Mouse (Mus musculus) C2C12 (cell line): Measurements from ENCODE around the gene Ap1s3. TPM values are rescaled to one million over a fixed set of nuclear protein-coding genes. Genes with fewer than 3 reads are reported as not detected.
A peak's percentile ranks its signal among the peaks of the same experiment; 100 is the strongest.

Experiments used
- H3K27me3 ChIP-seq: one replicate; pipeline ENCODE4 v1.6.1; 2011; ENCODE audit not compliant: control insufficient read depth, insufficient read depth, insufficient read length
- H3K36me3 ChIP-seq: one replicate; pipeline ENCODE4 v1.6.1; 2011; ENCODE audit not compliant: control insufficient read depth, insufficient read depth
- H3K4me3 ChIP-seq: one replicate; pipeline ENCODE4 v1.5.1; 2011; ENCODE audit warnings: mild to moderate bottlenecking, control low read depth; ENCODE audit not compliant: poor library complexity, insufficient read depth, severe bottlenecking
- H3K79me2 ChIP-seq: one replicate; pipeline ENCODE4 v1.6.1; 2011; ENCODE audit not compliant: control insufficient read depth, insufficient read depth
- H3K79me3 ChIP-seq: one replicate; pipeline ENCODE4 v1.6.1; 2011; ENCODE audit warnings: low read depth, control low read depth
- H3ac ChIP-seq: one replicate; pipeline ENCODE3; 2011; ENCODE audit warnings: low read depth; ENCODE audit not compliant: control insufficient read depth, insufficient read length
- CEBPB ChIP-seq: IDR thresholded peaks from one replicate; pipeline ENCODE4 v1.6.1; 2011; ENCODE audit warnings: low read depth, mild to moderate bottlenecking, control low read depth, moderate library complexity
- CTCF ChIP-seq: IDR thresholded peaks from one replicate; pipeline ENCODE4 v1.5.1; 2011; ENCODE audit not compliant: control insufficient read depth, insufficient read depth, insufficient read length
- FOSL1 ChIP-seq: IDR thresholded peaks from one replicate; pipeline ENCODE4 v1.8.0; 2011; ENCODE audit warnings: mild to moderate bottlenecking, low read length; ENCODE audit not compliant: poor library complexity, insufficient read depth, severe bottlenecking
- MAX ChIP-seq: IDR thresholded peaks from one replicate; pipeline ENCODE4 v1.6.1; 2011; ENCODE audit warnings: mild to moderate bottlenecking, control low read depth
- MYOD1 ChIP-seq: IDR thresholded peaks from one replicate; pipeline ENCODE4 v1.6.1; 2011; ENCODE audit warnings: low read depth; ENCODE audit not compliant: control insufficient read depth, insufficient read length
- MYOG ChIP-seq: IDR thresholded peaks from one replicate; pipeline ENCODE4 v1.6.1; 2011; ENCODE audit not compliant: control insufficient read depth, insufficient read length; ENCODE audit errors: extremely low read depth
- USF1 ChIP-seq: IDR thresholded peaks from one replicate; pipeline ENCODE4 v1.6.1; 2011; ENCODE audit warnings: low read depth, mild to moderate bottlenecking, control low read depth, moderate library complexity
- polyA plus RNA-seq: library from polyadenylated mRNA; unstranded; fragments of >200 nt; fragmentation: generic; extraction: Trizol; gene quantifications from one replicate; pipeline ENCODE4 v1.2.1, GENCODE M21; 2012; ENCODE audit warnings: missing spikeins

The Ap1s3 gene
- polyA plus RNA-seq, 1 experiment, result 1.4 TPM

GRCm38 (mm10) chr1:79697382-79697781 is 25.6 kb upstream of the Ap1s3 start:
- Histone ChIP-seq H3K79me3 (no peaks in the 10 kb centered on the region), H3K27me3 (no peaks in the 10 kb centered on the region), H3ac (peak overlapping the region; percentile 32), H3K4me3 (no peak overlapping the region), H3K36me3 (peaks cover 6% of the 10 kb centered on the region), H3K79me2 (no peaks in the 10 kb centered on the region)
- TF ChIP-seq MYOG (no peak), MYOD1 (peak; percentile 33)

GRCm38 (mm10) chr1:79696933-79697332 is 25.2 kb upstream of the Ap1s3 start:
- H3K27me3 ChIP-seq, result no peaks in the 10 kb centered on the region
- no peaks in the 10 kb centered on the region for H3K79me2 ChIP-seq
- no peaks in the 10 kb centered on the region for H3K79me3 ChIP-seq
- H3K4me3 ChIP-seq, result no peak overlapping the region
- H3ac ChIP-seq, result no peak overlapping the region
- peaks cover 6% of the 10 kb centered on the region for H3K36me3 ChIP-seq
- no peak for TF ChIP-seq MAX
- no peak for TF ChIP-seq MYOG
- no peak for TF ChIP-seq USF1
- no peak for TF ChIP-seq CEBPB
- no peak for TF ChIP-seq CTCF

GRCm38 (mm10) chr1:79692482-79692881 is 20.7 kb upstream of the Ap1s3 start:
- Histone ChIP-seq H3K36me3 (no peaks in the 10 kb centered on the region), H3K27me3 (no peaks in the 10 kb centered on the region), H3ac (no peak overlapping the region), H3K4me3 (no peak overlapping the region), H3K79me2 (no peaks in the 10 kb centered on the region), H3K79me3 (no peaks in the 10 kb centered on the region)
- TF ChIP-seq CEBPB (no peak), MAX (no peak), MYOD1 (no peak), FOSL1 (no peak), MYOG (no peak), USF1 (no peak), CTCF (no peak)

GRCm38 (mm10) chr1:79687254-79687653 is 15.5 kb upstream of the Ap1s3 start:
- no peaks in the 10 kb centered on the region for H3K27me3 ChIP-seq

GRCm38 (mm10) chr1:79684027-79684426 is 12.3 kb upstream of the Ap1s3 start:
- TF ChIP-seq MAX (no peak), FOSL1 (no peak), MYOD1 (no peak), CEBPB (no peak), CTCF (no peak), MYOG (no peak), USF1 (no peak)
- Histone ChIP-seq H3K27me3 (no peaks in the 10 kb centered on the region), H3K79me3 (no peaks in the 10 kb centered on the region), H3ac (no peak overlapping the region), H3K79me2 (no peaks in the 10 kb centered on the region), H3K4me3 (no peak overlapping the region), H3K36me3 (no peaks in the 10 kb centered on the region)

More at GRCm38 (mm10) chr1:79687254-79687653, 15.5 kb upstream of the Ap1s3 start:
- TF ChIP-seq USF1, result no peak
- TF ChIP-seq CEBPB, result no peak
- TF ChIP-seq CTCF, result no peak
- no peak for TF ChIP-seq MYOD1
- no peak for TF ChIP-seq FOSL1
- TF ChIP-seq MYOG, result no peak
- no peak for TF ChIP-seq MAX
- no peak overlapping the region for H3K4me3 ChIP-seq
- no peaks in the 10 kb centered on the region for H3K36me3 ChIP-seq
- H3K79me2 ChIP-seq, result no peaks in the 10 kb centered on the region
- no peaks in the 10 kb centered on the region for H3K79me3 ChIP-seq
- no peak overlapping the region for H3ac ChIP-seq

GRCm38 (mm10) chr1:79682936-79683335 is 11.2 kb upstream of the Ap1s3 start:
- no peaks in the 10 kb centered on the region for H3K79me2 ChIP-seq
- H3K36me3 ChIP-seq, result no peaks in the 10 kb centered on the region
- H3ac ChIP-seq, result no peak overlapping the region
- H3K27me3 ChIP-seq, result no peaks in the 10 kb centered on the region
- TF ChIP-seq FOSL1, result no peak
- TF ChIP-seq CTCF, result no peak
- H3K79me3 ChIP-seq, result no peaks in the 10 kb centered on the region
- H3K4me3 ChIP-seq, result no peak overlapping the region
